Mouse (Mus musculus) lung, embryonic 15.5 days (tissue): ENCODE results near the gene Klhl8. TPM values are rescaled to one million over a fixed set of nuclear protein-coding genes. Genes with fewer than 3 reads are reported as not detected.

Experiments
- ATAC-seq: fragments of 200-750 bp; cut with Nextera tagmentation; 2 replicates; pipeline ENCODE4 v1.8.0; 2017; ENCODE audit warnings: moderate number of reproducible peaks, borderline replicate concordance; ENCODE audit not compliant: low FRiP score, low TSS enrichment; ENCODE audit errors: extremely low read depth
- H3K27ac ChIP-seq: fragments of 300-500 bp; sonication (generic); 2 replicates; pipeline ENCODE4 v1.5.1; 2015; ENCODE audit warnings: moderate library complexity, mild to moderate bottlenecking, inconsistent platforms
- H3K27me3 ChIP-seq: fragments of 300-500 bp; sonication (generic); 2 replicates; pipeline ENCODE4 v1.6.1; 2015; ENCODE audit warnings: inconsistent platforms
- H3K36me3 ChIP-seq: fragments of 300-500 bp; sonication (generic); 2 replicates; pipeline ENCODE4 v1.6.1; 2015; ENCODE audit warnings: inconsistent platforms
- H3K4me1 ChIP-seq: fragments of 300-500 bp; sonication (generic); 2 replicates; pipeline ENCODE4 v1.6.1; 2015; ENCODE audit warnings: inconsistent platforms
- H3K4me2 ChIP-seq: fragments of 300-500 bp; sonication (generic); 2 replicates; pipeline ENCODE4 v1.6.1; 2015; ENCODE audit warnings: inconsistent platforms, mild to moderate bottlenecking, moderate library complexity
- H3K4me3 ChIP-seq: fragments of 300-500 bp; sonication (generic); 2 replicates; pipeline ENCODE4 v1.5.1; 2015; ENCODE audit warnings: mild to moderate bottlenecking, inconsistent platforms
- H3K9ac ChIP-seq: fragments of 300-500 bp; sonication (generic); 2 replicates; pipeline ENCODE4 v1.6.1; 2015; ENCODE audit warnings: inconsistent platforms
- H3K9me3 ChIP-seq: fragments of 300-500 bp; sonication (generic); 2 replicates; pipeline ENCODE4 v1.6.1; 2016; ENCODE audit warnings: inconsistent platforms
- WGBS: fragments of 180-500 bp; shearing (Covaris S2); methylation state at CpG from one replicate; pipeline ENCODE4 v1.1.7; 2015; 5-methylcytosine and 5-hydroxymethylcytosine counted together
- polyA plus RNA-seq: library from polyadenylated mRNA; unstranded; fragments of >200 nt; fragmentation: Nextera tagmentation; extraction: Ambion mirVana; gene quantifications from 2 replicates; pipeline ENCODE4 v1.2.1, GENCODE M21; 2015

Klhl8 gene
- polyA plus RNA-seq, 1 experiment from 2014 or later, result 10.8 TPM

DNA sequence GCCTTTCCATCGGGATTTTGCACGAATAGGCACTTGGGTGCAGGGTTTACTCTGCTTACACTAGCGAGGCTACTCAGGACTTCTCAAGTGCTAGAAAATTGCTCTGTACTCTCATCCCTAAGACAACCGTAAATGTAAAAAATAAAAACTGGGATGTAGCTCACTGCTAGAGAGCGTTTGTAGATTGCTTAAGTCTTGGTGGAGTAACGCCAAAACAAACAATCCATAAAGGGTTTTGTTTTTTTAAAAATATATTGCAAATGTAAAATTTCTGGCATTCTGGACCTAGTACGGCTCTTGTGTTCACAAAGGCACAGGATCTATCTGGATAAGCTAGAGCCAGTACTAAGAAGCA lies 17.1 kb upstream of the Klhl8 start:
- Histone ChIP-seq H3K4me3 (no peak overlapping the region), H3K4me2 (peak overlapping the region; percentile 61), H3K27me3 (no peaks in the 10 kb centered on the region), H3K36me3 (no peaks in the 10 kb centered on the region), H3K27ac (peak overlapping the region; percentile 62), H3K4me1 (peaks cover 12% of the 10 kb centered on the region), H3K9me3 (no peaks in the 10 kb centered on the region), H3K9ac (no peak overlapping the region)
- 38% methylated on average over 7 of the region's 7 CpGs for WGBS
- ATAC-seq, result peak; percentile 48; the same call in 1 of the 2 replicates

DNA sequence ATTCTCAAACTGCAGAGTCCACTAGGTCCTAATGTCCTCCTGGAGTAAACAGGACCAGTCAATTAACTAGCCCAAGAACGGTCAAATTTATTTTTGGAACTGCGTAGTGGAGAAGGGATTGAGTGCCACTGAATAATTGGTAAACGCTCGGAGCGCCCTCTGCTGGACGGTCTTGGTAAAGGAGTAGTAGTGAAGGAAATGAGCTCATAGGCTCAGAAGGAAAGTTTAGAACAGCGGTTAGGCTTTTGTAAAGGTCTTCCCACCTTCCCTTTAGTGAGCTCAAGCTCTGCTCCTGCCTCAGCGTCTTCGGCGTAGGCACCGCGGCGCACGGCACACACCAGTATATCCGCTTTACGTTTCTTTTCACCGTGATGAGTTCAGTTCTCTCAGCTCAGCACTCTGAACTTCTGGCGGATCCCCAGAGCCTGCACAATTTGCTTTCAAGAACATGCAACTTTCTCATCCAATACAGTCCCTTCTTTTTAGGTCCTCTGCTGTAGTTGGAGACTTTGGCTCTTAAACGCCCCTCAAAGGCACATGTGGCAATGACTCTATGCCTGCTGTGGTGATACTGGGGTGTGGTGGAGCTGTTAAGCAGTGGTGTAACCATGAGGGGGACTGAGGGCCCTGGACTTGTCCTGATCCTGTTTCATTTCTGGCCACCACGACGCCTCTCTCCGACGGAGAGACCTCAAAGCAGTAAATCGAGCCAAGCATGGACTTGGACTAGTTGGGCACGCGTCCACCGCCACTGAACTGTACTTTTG lies 16.6 kb upstream of the Klhl8 start:
- Histone ChIP-seq H3K27ac (peak overlapping the region; percentile 62), H3K9ac (peak overlapping the region; percentile 32; the same call in 1 of the 2 replicates), H3K9me3 (no peaks in the 10 kb centered on the region), H3K27me3 (no peaks in the 10 kb centered on the region), H3K4me2 (peak overlapping the region; percentile 61), H3K4me1 (peaks cover 12% of the 10 kb centered on the region), H3K36me3 (no peaks in the 10 kb centered on the region), H3K4me3 (peak overlapping the region; percentile 32)
- ATAC-seq, result peak; percentile 52
- 16% methylated on average over 27 of the region's 27 CpGs for WGBS

DNA sequence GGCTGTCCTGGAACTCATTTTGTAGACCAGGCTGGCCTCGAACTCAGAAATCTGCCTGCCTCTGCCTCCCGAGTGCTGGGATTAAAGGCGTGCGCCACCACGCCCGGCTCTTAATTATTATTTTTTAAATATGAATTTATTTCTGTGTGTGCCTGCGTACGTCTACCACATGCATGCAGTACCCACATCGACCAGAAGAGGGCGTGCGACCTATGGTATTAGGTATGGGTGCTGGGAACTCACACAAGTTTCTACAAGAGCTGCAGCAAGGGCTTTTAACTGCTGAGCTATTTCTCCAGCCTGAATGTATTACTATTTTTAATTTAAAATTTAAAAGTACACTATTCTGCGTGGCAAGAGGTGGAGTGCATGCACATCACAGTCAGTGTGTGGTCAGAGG lies 15.3 kb upstream of the Klhl8 start:
- no peak for ATAC-seq
- Histone ChIP-seq H3K27me3 (no peaks in the 10 kb centered on the region), H3K9me3 (no peaks in the 10 kb centered on the region), H3K4me2 (no peak overlapping the region), H3K9ac (no peak overlapping the region), H3K36me3 (no peaks in the 10 kb centered on the region), H3K27ac (no peak overlapping the region), H3K4me3 (no peak overlapping the region), H3K4me1 (peaks cover 14% of the 10 kb centered on the region)
- WGBS, result 71% methylated on average over 12 of the region's 12 CpGs

DNA sequence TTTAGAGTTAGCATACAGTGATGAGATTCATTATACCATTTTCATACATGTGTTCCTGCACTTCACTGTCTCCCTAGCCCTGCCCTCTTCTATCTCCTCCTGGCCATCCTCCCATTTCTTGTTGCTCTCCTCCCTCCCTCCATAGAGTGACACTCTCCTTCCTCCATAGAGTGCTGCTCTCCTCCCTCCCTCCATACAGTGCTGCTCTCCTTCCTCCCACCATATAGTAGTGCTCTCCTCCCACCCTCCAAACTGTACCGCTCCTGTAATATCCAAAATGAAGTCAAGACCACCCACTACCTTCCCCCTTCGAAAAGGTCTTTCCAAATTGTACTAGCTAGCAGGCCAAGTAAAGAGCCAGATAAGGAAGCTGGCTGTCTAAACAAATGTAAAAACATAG lies 12.7 kb upstream of the Klhl8 start:
- H3K27me3 ChIP-seq, result no peaks in the 10 kb centered on the region
- ATAC-seq, result peak; percentile 51; the same call in 1 of the 2 replicates
- WGBS, result 52% methylated on average over 2 of the region's 2 CpGs

DNA sequence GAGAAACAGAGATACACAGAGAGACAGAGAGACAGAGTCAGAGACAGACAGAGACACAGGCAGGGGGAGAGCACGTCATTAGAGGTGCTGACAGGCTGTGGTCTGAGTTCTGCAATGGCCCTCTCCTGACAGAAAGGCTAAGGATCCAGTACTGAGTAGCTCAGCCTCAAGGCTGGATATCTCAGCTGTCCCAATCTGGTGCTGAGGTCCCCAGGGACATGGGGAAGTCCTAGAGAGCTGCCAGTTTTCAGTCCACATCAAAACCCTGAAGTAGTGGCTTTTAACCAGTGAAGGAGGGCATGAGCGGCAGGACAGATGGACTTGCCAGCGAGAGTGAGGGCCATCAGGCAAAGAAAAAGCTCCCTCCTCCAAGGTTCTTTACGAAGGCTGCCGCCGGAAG lies 12.0 kb upstream of the Klhl8 start:
- Histone ChIP-seq H3K27ac (no peak overlapping the region), H3K9me3 (no peaks in the 10 kb centered on the region), H3K4me1 (peaks cover 9% of the 10 kb centered on the region), H3K9ac (no peak overlapping the region), H3K4me3 (no peak overlapping the region), H3K36me3 (no peaks in the 10 kb centered on the region), H3K4me2 (no peak overlapping the region), H3K27me3 (no peaks in the 10 kb centered on the region)
- WGBS, result 77% methylated on average over 6 of the region's 6 CpGs
- ATAC-seq, result no peak

More for the DNA sequence above, 12.7 kb upstream of the Klhl8 start:
- Histone ChIP-seq H3K9ac (no peak overlapping the region), H3K4me2 (no peak overlapping the region), H3K9me3 (no peaks in the 10 kb centered on the region), H3K27ac (no peak overlapping the region), H3K4me3 (no peak overlapping the region), H3K36me3 (no peaks in the 10 kb centered on the region), H3K4me1 (peaks cover 14% of the 10 kb centered on the region)

DNA sequence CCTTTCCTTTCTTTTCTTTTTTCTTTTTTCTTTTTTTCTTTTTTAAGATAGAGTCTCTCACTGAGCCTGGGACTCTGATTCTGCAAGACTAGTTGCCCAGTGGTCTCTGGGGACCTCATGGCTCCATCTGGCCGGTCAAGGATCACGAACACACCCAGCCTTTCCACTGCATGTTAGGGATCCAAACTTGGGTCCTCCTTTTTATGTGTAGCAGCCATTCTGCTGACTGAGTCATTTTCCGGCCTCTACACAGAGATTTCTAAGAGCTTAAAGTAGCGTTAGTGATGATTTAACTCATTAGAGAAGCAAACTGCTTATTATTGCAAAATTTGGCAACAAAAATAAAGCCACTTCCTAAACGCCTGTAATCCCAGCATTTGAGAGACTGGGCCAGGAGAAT lies 11.4 kb upstream of the Klhl8 start:
- H3K9me3 ChIP-seq, result no peaks in the 10 kb centered on the region
- no peaks in the 10 kb centered on the region for H3K27me3 ChIP-seq
- peak overlapping the region; percentile 52 for H3K27ac ChIP-seq
- no peak for ATAC-seq
- H3K4me1 ChIP-seq, result peaks cover 3% of the 10 kb centered on the region; the same call in 1 of the 2 replicates
- no peak overlapping the region for H3K4me2 ChIP-seq
- H3K36me3 ChIP-seq, result no peaks in the 10 kb centered on the region
- WGBS, result 61% methylated on average over 5 of the region's 5 CpGs
- no peak overlapping the region for H3K4me3 ChIP-seq
- H3K9ac ChIP-seq, result no peak overlapping the region

DNA sequence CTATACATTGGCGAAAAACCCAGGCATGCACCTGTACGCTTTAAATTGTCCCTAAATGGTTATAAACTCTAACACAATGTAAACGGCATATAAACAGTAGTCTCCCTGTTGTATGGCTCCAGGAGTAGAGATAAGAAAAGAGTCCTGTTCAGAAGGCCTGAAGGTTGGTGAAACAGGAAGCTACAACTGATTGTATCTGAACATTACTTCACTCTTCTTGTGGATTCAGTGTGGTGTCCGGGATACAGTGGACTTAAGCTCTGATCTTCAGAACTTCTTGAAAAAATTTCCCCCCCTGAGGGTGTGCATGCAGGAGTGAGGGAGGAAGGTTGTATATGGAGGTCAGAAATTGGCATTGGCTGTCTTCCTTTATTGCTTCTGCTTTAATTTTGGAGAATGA lies 8.4 kb upstream of the Klhl8 start:
- Histone ChIP-seq H3K4me3 (no peak overlapping the region), H3K4me2 (no peak overlapping the region), H3K9ac (no peak overlapping the region), H3K4me1 (peaks cover 3% of the 10 kb centered on the region; the same call in 1 of the 2 replicates), H3K27me3 (peaks cover 3% of the 10 kb centered on the region; the same call in 1 of the 2 replicates), H3K27ac (no peak overlapping the region), H3K36me3 (no peaks in the 10 kb centered on the region), H3K9me3 (no peaks in the 10 kb centered on the region)
- ATAC-seq, result no peak
- WGBS, result 71% methylated on average over 4 of the region's 4 CpGs

DNA sequence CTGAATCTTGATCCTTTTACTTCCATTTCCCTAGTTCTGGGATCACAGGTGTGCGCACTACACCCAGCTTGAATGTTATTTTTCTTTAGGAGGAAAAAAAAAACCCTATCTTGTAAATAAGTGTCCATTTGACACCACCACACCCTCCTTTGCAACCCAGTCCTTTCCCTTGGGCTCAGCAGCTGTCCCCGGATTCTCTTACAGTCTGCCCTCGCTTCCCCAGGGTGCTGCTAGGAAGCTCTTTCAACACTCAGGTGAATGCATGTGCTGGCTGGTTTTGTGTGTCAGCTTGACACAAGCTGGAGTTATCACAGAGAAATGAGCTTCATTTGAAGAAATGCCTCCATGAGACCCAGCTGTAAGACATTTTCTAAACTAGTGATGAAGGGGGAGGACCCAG lies 7.2 kb upstream of the Klhl8 start:
- Histone ChIP-seq H3K9ac (no peak overlapping the region), H3K27me3 (peaks cover 7% of the 10 kb centered on the region; the same call in 1 of the 2 replicates), H3K4me2 (no peak overlapping the region), H3K9me3 (no peaks in the 10 kb centered on the region), H3K4me1 (peaks cover 3% of the 10 kb centered on the region; the same call in 1 of the 2 replicates), H3K4me3 (no peak overlapping the region), H3K36me3 (no peaks in the 10 kb centered on the region), H3K27ac (no peak overlapping the region)
- no peak for ATAC-seq
- WGBS, result 77% methylated on average over 3 of the region's 3 CpGs

DNA sequence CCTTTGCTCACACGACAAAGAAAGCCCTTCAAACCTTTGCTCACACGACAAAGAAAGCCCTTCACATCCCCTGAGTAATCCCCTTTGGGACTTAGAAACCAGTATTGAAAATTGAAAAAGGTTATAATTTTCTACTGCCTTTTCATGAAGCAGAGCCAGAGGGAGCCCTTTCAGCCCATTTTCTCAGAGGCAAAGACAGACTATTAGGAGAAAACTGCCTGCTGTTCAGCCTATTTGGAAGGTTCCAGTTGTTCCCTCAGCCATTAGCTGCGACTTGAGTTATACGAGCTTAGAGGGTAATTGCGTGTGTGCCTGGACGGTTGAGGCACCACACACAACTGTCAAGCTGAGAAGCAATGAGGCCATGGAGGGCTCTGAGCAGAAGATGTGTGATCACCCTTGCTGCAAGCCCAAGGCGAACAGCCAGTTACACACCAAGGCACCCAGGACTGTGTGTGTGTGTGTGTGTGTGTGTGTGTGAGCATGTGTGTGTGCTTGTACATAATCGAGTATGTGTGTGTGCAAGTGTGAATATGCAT lies 6.4 kb upstream of the Klhl8 start:
- Histone ChIP-seq H3K27me3 (peaks cover 14% of the 10 kb centered on the region; the same call in 1 of the 2 replicates), H3K4me2 (no peak overlapping the region), H3K9me3 (no peaks in the 10 kb centered on the region), H3K9ac (no peak overlapping the region), H3K27ac (no peak overlapping the region), H3K4me3 (no peak overlapping the region), H3K36me3 (no peaks in the 10 kb centered on the region), H3K4me1 (peaks cover 3% of the 10 kb centered on the region; the same call in 1 of the 2 replicates)
- WGBS, result 53% methylated on average over 8 of the region's 8 CpGs
- ATAC-seq, result no peak

DNA sequence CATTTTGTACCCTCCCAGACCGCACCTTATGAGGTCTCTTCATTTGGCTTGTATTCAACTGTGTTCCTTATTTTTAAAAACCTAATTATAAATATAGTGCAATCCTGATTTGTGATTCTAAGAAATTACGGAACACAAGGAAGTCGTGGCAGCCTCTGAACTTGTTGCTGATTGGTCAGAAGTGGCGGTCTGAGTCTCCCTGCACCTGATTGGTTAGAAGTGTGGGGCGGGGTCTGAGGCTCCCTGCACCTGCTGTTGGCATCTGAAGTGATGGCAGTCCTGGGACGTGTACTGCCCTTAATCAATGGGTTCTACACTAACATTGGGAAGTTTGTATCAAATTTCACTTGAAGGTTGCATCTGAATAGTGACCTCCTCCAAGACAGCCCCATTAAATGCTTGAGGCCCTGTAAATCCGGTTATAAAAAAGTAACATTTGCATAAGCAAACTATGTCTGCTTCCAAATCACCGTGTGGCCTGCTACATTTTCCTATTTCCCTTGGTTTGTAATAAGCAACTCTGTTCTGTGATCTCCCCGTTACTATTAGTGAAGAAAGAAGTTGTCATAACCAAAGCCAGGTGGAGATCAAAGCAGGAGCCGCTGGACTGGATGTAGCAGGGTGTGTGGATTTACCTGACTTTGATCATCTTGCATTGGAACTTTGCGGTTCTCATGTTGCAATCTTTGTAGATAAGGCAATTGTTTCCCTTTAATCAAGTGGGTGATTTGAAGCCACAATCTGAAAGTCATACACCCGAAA lies 5.7 kb upstream of the Klhl8 start:
- 52% methylated on average over 12 of the region's 12 CpGs for WGBS
- H3K36me3 ChIP-seq, result no peaks in the 10 kb centered on the region
- ATAC-seq, result no peak

DNA sequence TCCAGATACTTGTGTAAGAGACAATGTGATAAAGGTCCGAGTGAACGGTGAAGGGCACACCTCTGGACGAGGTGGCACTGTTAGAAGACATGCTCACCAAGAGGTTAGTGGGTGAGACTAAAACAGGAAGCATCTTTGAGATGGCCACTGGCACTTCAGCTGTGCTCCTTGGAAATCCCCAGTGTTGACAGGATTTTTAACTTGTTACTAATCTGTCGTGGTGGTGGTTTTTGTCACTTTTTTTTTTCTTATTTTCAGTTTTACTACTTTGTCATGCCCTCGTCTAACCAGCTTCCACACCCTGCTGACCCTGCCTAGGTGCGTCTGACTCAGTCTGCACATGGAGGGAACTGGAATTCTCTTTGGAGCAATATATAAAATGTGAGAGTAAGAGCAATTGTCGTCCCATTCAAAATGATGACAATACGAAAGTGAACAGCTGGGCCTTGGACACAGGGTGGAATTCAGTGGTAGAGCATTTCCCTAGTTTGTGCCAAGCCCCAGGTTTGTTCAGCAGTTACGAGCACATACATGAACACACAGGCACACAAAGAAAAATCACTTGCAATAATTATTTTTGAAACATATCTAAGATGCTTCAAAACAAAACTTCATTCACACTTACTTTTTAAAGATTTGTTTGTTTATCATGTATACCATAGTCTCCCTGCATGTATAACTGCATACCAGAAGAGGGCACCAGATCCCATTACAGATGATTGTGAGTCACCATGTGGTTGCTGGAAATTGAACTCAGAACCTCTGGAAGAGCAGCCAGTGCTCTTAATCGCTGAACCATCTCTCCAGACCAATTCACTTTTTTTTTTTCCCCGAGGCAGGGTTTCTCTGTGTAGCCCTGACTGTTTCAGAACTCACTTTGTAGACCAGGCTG lies 3.5 kb upstream of the Klhl8 start:
- Histone ChIP-seq H3K27ac (no peak overlapping the region), H3K9me3 (no peaks in the 10 kb centered on the region), H3K4me1 (peaks cover 5% of the 10 kb centered on the region; the same call in 1 of the 2 replicates), H3K4me2 (no peak overlapping the region), H3K9ac (no peak overlapping the region), H3K4me3 (no peak overlapping the region), H3K27me3 (peaks cover 14% of the 10 kb centered on the region; the same call in 1 of the 2 replicates), H3K36me3 (no peaks in the 10 kb centered on the region)
- WGBS, result 52% methylated on average over 11 of the region's 11 CpGs
- ATAC-seq, result no peak

More for the DNA sequence above, 5.7 kb upstream of the Klhl8 start:
- H3K4me1 ChIP-seq, result no peaks in the 10 kb centered on the region
- no peak overlapping the region for H3K9ac ChIP-seq
- no peak overlapping the region for H3K27ac ChIP-seq
- no peak overlapping the region for H3K4me3 ChIP-seq
- no peaks in the 10 kb centered on the region for H3K9me3 ChIP-seq
- H3K27me3 ChIP-seq, result peaks cover 14% of the 10 kb centered on the region; the same call in 1 of the 2 replicates
- no peak overlapping the region for H3K4me2 ChIP-seq
